Mouse (Mus musculus) ovary, postnatal 10 days (tissue): ENCODE measurements around the gene Ccnd3.

Experiments
- DNase-seq: peaks from one replicate; pipeline ENCODE4 v3.0.0; 2022; ENCODE audit warnings: low spot score

The Ccnd3 gene

DNA sequence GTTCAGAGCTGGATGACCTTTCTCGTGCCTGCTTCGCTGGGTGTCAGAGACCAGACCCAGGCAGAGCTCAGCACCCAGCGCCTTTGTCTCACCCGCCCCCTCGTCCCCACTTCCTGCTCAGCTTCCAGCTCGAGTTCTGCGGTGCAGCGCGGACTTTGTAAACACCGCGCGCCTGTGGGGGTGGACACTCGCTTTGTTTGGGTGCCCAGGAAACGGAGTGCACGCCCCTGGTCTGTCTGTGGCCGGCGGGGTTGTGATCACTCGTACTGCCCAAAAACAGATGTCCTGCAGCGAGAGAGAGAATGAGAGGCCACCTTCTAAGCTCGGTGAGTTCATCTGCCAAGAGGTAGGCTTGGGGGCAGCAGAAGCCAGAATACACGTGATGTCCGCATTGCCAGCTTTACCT, at the start of gene Ccnd3:
Gene Ccnd3 (plus strand): TSS at position 111 of the 406 bp plus-strand sequence.
- no peak for DNase-seq

DNA sequence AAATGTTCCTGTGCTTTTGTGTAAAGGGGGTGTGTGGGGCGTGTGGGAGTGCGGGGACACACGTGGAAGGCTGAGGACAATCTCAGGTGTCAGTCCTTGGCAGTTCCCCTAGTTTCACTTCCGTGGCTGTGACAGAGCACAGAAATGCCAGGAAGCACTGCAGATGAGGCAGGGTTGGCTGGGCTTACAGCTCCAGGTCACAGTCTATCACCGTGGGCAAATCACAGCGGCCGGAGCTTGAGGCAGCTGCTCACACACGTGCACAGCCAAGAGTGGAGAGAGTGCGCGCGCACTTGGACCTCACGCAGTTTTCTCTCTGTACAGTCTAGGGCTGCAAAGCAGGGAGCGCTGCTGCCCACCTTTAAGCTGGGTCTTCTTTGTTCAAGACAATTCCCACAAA, 46.5 kb upstream of the Ccnd3 start:
- no peak for DNase-seq

- DNase-seq = no peak
Measured at GRCm38 (mm10) chr17:47458936-47459335, 45.9 kb upstream of the Ccnd3 start.

GRCm38 (mm10) chr17:47459341-47459919, 45.4 kb upstream of the Ccnd3 start:
- no peak for DNase-seq

DNA sequence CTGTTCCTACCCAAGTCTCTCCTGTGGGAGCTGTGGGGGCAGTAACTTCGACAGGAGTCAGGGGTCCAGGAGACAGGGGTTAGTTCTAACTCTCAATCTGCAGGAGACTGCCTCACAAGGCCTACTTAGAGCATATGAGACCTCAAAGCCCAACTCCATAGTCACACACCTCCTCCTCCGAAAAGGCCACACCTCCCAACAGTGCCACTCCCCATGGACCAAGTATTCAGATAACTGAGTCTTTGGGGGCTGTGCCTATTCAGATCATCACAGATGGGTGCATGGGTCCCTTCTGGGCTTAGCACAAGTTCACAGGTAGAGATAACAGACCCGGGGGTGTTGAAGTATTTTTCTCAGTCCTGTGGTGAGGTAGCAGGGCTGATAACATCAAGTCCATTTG, 43.2 kb upstream of the Ccnd3 start:
- no peak for DNase-seq

DNA sequence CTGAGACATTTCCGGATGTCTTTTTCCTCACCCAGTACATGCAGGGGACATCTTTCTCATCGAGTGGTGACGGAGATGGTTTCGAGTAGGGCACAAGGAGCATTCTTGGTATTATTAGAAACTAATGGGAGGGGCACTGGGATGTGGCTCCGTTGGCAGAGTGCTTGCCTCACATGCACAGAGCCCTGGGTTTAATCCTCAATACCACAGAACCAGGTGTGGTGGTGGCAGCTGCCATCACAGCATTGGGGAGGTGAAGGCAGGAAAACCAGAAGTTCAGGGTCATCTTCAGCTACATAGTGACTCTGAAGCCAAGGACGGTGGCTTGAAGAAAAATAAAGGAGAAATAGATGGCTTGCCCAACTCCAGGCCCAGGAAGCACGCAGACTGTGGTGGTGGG, 42.6 kb upstream of the Ccnd3 start:
- DNase-seq = no peak

- no peak for DNase-seq
Measured at GRCm38 (mm10) chr17:47462728-47463388, 42.0 kb upstream of the Ccnd3 start.

DNA sequence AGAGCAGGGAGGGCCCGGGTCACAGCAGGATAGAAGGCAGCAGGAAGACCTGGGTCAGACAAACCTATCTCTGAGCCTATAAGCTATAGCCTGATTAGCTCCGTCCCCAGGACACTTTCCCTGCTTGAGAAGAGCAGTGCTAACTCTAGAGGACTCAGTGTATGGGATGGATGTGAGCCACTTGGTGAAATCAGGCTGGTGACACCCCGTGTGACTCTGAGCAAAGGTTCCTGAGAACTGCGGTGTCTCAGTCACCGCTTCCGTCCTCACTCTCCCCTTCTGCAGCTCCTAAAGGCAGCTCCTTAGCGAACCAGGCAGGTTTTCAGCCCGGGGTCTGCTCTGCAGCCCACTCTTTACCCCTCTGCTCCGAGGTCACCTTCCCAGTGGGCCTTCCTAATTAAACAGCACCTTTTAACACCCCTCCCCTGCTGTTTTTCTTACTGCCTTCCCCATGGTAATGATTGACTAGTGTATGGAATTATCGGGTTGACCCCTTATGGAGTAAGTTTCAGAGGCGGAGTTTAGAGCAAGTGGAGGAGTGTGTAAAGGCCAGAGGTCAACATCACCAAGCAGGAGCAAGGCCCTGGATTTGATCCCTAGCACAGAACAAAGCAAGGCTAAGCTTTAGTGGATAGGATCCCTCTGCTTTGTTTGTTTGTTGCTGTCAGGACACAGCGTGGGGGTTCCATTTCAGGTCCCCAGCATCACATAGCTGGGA, 40.4 kb upstream of the Ccnd3 start:
- DNase-seq = no peak

DNA sequence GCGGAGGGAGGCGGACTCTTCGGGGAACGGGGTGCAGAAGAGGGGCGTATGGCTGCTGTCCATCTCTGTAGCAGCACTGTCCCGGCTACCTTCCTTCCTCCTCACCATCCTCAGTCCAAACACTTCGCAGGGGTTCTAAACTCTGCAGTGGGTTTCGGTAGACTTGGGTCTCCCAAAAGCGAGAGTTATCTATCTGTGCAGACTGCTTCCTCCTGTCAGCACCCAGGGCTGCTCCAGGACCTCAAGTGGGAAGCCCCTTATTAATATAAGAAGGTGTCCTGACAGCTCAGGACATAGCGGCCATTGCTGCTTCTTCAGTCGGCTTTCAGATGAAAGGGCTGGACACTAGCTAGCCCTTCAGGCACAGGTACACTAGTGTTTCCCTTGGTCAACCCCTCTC, 39.8 kb upstream of the Ccnd3 start:
- DNase-seq = no peak

- DNase-seq = no peak
Measured at GRCm38 (mm10) chr17:47466284-47466683, 38.6 kb upstream of the Ccnd3 start.

DNA sequence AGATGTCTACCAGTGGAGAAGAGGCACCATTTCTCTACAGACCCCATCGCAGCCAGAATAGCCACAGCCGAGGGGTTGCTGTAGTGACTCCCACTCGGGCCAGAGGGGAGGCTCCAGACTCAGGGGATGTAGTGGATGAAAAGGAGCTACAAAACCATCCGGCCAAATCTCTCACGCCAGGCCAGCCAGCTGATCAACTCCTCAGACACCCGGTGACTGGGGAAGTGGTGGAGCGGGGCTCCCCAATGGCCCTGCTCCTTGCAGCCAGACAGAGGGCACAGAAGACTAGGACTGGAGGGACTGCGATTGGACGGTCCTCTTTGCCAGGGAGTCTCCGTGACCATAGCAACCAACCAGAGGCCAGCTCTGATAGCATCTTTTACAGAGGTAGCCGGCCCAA, 37.2 kb upstream of the Ccnd3 start:
- no peak for DNase-seq

DNA sequence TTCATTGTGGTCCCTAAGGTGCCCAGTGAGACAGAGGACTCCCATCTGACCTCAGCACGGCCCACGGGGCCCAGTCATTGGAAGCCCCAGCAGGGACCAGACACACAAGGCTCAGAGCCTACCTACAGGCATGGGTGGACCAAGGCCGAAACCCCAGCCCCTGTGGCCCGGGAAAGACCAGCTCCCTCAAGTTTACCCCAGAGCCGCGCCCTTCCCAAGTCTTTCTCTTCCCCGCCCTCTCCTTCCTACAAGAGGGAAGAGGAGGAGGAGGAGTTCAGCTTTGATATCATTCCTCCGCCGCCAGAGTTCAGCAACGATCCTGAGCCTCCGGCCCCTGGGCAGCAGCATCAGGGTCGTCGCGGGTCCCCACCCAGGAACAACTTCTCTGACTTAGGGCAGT, 36.8 kb upstream of the Ccnd3 start:
- no peak for DNase-seq

DNA sequence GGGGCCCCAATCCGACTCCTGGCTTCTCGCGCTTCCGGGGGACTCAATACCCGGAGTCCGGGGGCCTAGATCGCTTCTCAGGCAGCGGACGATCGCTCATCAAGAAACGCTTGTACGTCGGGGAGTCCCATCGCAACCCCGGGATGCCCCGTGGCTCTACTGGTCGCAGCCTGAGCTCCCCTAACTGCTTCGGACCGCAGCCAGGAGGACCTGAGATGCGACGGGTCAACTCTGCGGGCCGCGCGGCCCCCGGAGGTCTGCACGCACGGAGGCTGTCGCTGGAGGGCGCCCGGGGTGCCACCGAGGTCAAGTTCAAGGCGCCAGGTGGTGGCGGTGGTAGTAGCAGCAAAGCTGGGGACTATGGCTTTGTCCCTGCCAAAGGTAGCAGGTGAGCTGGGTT, 36.4 kb upstream of the Ccnd3 start:
- no peak for DNase-seq

GRCm38 (mm10) chr17:47469642-47470041, 35.2 kb upstream of the Ccnd3 start:
- no peak for DNase-seq

- no peak for DNase-seq
Measured at GRCm38 (mm10) chr17:47470121-47470520, 34.7 kb upstream of the Ccnd3 start.

DNA sequence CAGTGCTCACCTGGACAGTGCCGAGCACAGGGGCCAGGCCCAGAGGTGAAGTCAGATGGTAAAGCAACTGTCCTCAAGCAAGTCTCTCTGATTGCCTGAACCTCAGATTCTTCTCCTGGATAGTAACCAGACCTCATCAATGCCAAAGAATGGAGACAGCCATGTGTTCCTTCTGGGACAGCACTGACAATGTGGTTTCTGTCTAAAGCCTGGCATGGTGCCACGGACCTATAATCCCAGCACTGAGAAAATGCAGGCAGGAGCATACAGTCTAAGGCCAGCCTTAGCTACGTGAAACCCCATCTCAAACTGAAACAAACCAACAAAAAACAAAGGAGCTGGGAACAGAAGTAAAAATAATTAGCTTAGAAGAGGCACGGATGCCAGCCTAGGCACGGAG, 34.2 kb upstream of the Ccnd3 start:
- DNase-seq = no peak

GRCm38 (mm10) chr17:47472435-47473350, 32.2 kb upstream of the Ccnd3 start:
- DNase-seq = no peak

DNA sequence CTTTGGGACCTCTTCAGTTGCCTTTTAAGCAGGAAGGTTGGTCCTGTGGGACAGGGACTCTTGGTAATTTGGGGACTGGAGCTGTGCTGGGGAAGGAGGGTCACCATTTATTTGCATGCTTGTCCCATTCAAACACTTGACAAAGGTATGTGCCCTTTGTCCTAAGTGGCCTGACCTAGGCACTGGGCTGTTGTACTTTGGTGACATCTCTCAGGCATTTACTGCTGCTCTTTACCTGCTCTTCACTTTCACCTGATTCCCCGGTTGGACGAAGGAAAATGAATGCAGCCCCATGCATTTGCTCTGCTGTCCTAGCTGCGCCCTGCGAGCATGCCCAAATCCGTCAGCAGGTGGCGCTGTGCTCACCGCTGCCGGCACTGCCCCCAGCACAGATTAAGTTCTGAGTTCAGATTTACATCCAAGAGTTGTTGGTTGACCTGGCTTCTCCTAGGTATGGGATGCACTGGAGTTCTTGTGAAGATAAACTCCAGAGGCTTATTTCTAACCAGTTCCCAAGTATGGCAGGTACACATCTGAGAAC, 31.3 kb upstream of the Ccnd3 start:
- DNase-seq = no peak

GRCm38 (mm10) chr17:47474250-47474649, 30.6 kb upstream of the Ccnd3 start:
- no peak for DNase-seq

DNA sequence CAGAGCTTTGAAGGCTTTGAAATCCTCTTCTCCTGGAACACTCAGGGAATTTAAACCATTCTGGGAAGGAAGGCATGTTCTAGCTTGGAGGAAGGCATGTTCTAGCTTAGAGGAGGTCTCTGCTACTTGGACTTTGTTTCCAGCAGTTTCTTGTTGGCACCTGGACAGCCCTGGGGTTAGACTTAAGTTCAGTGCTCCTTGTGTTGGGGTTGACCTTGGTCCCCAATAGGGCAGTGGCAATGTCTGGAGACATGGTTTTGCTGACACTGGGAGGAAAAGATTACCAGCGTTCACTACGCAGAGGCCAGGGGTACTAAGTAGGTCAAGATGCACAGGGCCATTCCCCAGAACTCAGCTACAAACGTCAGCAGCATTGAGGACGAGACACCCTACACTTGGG, 29.7 kb upstream of the Ccnd3 start:
- DNase-seq = no peak

- DNase-seq = no peak
Measured at GRCm38 (mm10) chr17:47475714-47476113, 29.1 kb upstream of the Ccnd3 start.

DNA sequence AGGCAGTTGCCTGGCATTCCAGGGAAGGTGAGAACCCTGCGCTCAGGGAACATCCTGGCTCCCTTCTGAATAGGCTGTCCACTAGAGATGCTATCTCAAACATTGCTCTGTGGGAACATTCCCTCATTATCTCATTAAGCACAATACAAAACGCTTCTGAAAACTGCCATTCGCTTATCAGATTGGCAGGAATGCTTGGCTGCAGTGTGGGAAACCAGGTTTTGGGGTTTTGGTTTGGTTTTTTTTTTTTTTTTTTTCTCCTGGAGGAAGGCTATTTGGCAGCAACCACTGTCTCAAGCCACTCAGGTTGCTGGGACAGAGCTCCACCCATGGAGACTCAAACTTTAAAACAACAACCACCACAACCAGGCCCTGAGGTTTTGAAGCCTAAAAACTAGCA, 25.0 kb upstream of the Ccnd3 start:
- DNase-seq = no peak
